Mouse (Mus musculus) kidney, adult 10 weeks (tissue): ENCODE data around the gene Luzp1. TPM values are rescaled to one million over a fixed set of nuclear protein-coding genes. Genes with fewer than 3 reads are reported as not detected.

Experiments used
- polyA plus RNA-seq: library from polyadenylated mRNA; stranded (reverse); fragments of 350-450 nt; fragmentation: Illumina TruSeq; extraction: RNeasy Lipid Tissue Mini Kit (QIAGEN cat#74804); gene quantifications from one replicate; pipeline ENCODE4 v1.2.3, GENCODE M21; 2014; ENCODE audit warnings: low read depth, low replicate concordance

The Luzp1 gene
- polyA plus RNA-seq: 34.8 TPM

GRCm38 (mm10) chr4:136469371-136469903 is at the start of gene Luzp1:
TSS of gene Luzp1 (plus strand) at chr4:136469761.

GRCm38 (mm10) chr4:136423224-136423623 is 46.3 kb upstream of the Luzp1 start, which contains the start of gene Htr1d:
TSS of gene Htr1d (plus strand) at chr4:136423524.

GRCm38 (mm10) chr4:136462086-136462838 is 7.3 kb upstream of the Luzp1 start, which contains the start of gene 6030445D17Rik:
TSS of gene 6030445D17Rik (plus strand) at chr4:136462250.

GRCm38 (mm10) chr4:136602568-136602967 is 133.0 kb downstream of the Luzp1 start, which contains the start of gene Kdm1a:
TSS of gene Kdm1a (minus strand) at chr4:136602723.

Other genes starting within 250 kb of the Luzp1 start
- 27.6 TPM for gene Tcea3, start 222.0 kb upstream of the Luzp1 start, polyA plus RNA-seq
- gene Zfp46, start 185.1 kb upstream of the Luzp1 start, polyA plus RNA-seq: 4.6 TPM
- 93.0 TPM for gene Hnrnpr, start 158.8 kb upstream of the Luzp1 start, polyA plus RNA-seq
- gene Htr1d, start 46.2 kb upstream of the Luzp1 start, polyA plus RNA-seq: not detected
- gene 6030445D17Rik, start 7.5 kb upstream of the Luzp1 start, polyA plus RNA-seq: 0.24 TPM
- 43.3 TPM for gene Kdm1a, start 133.0 kb downstream of the Luzp1 start, polyA plus RNA-seq
- not detected for gene Tex46, start 140.7 kb downstream of the Luzp1 start, polyA plus RNA-seq
- gene Lactbl1, start 152.9 kb downstream of the Luzp1 start, polyA plus RNA-seq: not detected